Mouse (Mus musculus) cortical plate, adult 2 months (tissue): ENCODE results near the gene Rps23.

Source experiments
- CTCF ChIP-seq: fragments of 200-500 bp; IDR thresholded peaks from 2 replicates; pipeline ENCODE4 v1.5.1; 2011; ENCODE audit warnings: mild to moderate bottlenecking, control low read depth, low read length; ENCODE audit not compliant: insufficient read depth; ENCODE audit errors: extremely low read depth
- POLR2A ChIP-seq: fragments of 200-500 bp; IDR thresholded peaks from 2 replicates; pipeline ENCODE4 v1.6.1; 2011; ENCODE audit warnings: mild to moderate bottlenecking, low read length, control low read depth; ENCODE audit not compliant: insufficient read depth; ENCODE audit errors: extremely low read depth

GRCm38 (mm10) chr13:90913675-90914192 is 9.0 kb upstream of the Rps23 start:
- no peak for TF ChIP-seq POLR2A
- no peak for TF ChIP-seq CTCF
